Mouse (Mus musculus): ENCODE data around the gene Wdr31. TPM values are rescaled to one million over a fixed set of nuclear protein-coding genes. Genes with fewer than 3 reads are reported as not detected.

Wdr31 gene
- polyA plus RNA-seq (2015; fragmentation: Nextera tagmentation; extraction: Ambion mirVana) = 6.8 and 8.0 TPM in 2 replicates

DNA sequence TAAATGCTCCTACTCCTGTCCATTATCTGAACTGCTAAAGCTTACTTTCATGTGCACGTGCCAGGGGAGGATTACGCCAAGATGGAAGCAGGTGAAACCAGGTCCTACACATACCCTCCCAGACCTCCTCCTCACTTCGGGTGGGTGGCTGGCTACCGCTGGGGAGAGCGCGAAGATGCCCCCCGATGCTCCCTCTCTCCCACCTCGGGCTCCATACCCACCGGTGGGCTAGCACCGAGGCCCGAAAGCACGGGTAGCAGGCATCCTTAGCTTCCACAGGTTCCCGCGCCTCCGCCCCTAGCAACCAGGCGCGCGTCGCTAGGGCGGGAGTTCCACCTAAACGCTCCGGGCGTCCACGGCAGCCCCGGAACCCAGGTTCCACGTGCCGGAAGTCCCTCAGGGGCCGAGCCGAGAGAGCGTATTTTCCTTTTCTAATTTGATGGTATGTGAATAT lies at the start of gene Wdr31:
Wdr31 (minus strand) TSS at position 299 of the 454 bp plus-strand sequence.
- no peak within 1 kb of the TSS for H3K27ac ChIP-seq (ENCODE audit: low read length)

DNA sequence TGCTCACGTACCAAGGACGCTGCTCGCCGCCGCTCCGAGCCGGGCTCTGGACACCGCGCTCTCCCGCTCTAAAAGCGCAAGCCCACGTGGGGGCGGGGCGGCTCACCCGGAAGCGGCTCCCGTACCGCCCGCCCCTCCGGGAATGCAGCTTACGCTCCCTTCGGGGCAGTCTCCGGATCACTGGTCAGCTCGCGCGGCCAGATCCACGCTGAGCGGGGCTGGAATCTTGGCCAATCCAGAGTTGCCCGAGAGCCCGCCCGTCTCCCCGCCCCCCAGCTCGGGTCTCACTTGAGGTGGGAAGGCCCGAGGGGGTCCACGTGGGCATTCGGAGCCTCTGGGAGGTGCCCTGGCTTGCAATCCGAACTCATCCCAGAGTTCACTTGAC lies 49.1 kb upstream of the Wdr31 start, which contains the start of gene Alad:
Alad (minus strand) TSS at position 70 of the 385 bp plus-strand sequence.
- Histone ChIP-seq H3K9me3 (replicated peaks; ENCODE audit: control insufficient read depth, low read length) (no peaks in the 10 kb centered on the region), H3K4me1 (ENCODE audit: control insufficient read depth, insufficient read depth, low read length) (peaks cover 49% of the 10 kb centered on the region), H3K4me3 (replicated peaks; ENCODE audit: low read length) (peak within 1 kb of the TSS; percentile 80), H3K9ac (ENCODE audit: low read length) (peak within 1 kb of the TSS; percentile 88), H3K27me3 (ENCODE audit: control insufficient read depth, insufficient read depth, low read length) (no peaks in the 10 kb centered on the region), H3K27ac (ENCODE audit: low read length) (peak within 1 kb of the TSS; percentile 97), H3K4me2 (ENCODE audit: low read depth, low read length) (peak within 1 kb of the TSS; percentile 81), H3K36me3 (ENCODE audit: control insufficient read depth, insufficient read depth, low read length) (no peaks in the 10 kb centered on the region)
- WGBS = 0% methylated on average over 37 of the region's 37 CpGs
- ATAC-seq (ENCODE audit: insufficient read depth, low FRiP score) = peak; percentile 85

More for the DNA sequence above, at the start of gene Wdr31:
- Histone ChIP-seq H3K36me3 (ENCODE audit: control insufficient read depth, insufficient read depth, low read length) (no peaks in the 10 kb centered on the region), H3K9me3 (replicated peaks; ENCODE audit: control insufficient read depth, low read length) (no peaks in the 10 kb centered on the region), H3K27me3 (ENCODE audit: control insufficient read depth, insufficient read depth, low read length) (no peaks in the 10 kb centered on the region), H3K9ac (ENCODE audit: low read length) (peak within 1 kb of the TSS; percentile 70), H3K4me3 (replicated peaks; ENCODE audit: low read length) (peak within 1 kb of the TSS; percentile 75), H3K4me2 (ENCODE audit: low read depth, low read length) (peak within 1 kb of the TSS; percentile 78), H3K4me1 (ENCODE audit: control insufficient read depth, insufficient read depth, low read length) (0 out of 2 replicates have a peak, but pooled peaks cover 5% of the 10 kb centered on the region)
- peak; percentile 89 for ATAC-seq (ENCODE audit: insufficient read depth, low FRiP score)
- WGBS = under 1% methylated on average over 30 of the region's 30 CpGs

DNA sequence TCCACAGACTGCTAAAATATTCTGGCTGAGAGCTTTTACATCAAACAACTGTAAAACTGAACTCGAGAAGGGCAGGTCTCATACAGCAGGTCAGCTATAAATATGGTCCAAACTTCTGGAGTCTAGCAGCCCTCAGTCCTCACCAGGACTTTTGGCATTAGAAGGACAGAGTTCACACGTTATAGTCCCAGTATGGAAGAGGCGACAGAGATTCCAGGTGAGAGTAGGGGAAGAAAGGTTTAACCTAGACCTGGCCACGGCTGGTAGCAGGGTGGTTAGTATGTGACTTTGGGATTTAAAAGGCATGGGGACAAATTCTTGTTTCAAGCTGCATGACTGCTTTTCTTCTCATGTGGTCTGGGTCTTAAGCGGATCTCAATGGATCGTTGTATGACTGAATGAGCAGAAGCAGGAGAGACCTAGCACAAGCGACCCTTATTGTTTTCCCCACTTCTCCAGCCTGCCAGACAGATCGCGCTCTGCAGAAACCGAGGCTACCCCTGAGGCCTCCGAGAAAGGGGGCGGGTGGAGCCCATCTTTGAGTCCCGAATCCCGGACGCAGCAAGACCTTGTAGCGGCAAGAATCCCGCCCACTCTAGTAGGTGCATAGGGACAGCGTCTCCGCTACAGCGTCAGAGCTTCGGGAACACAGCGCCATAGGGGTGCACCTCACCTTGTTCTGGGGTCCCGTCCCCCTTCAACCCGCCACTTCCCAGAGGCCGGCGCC lies 48.6 kb upstream of the Wdr31 start:
- Histone ChIP-seq H3K4me1 (ENCODE audit: control insufficient read depth, insufficient read depth, low read length) (peaks cover 47% of the 10 kb centered on the region), H3K27ac (ENCODE audit: low read length) (peak overlapping the region; percentile 97), H3K9me3 (replicated peaks; ENCODE audit: control insufficient read depth, low read length) (no peaks in the 10 kb centered on the region), H3K27me3 (ENCODE audit: control insufficient read depth, insufficient read depth, low read length) (no peaks in the 10 kb centered on the region), H3K4me2 (ENCODE audit: low read depth, low read length) (peak overlapping the region; percentile 81), H3K4me3 (replicated peaks; ENCODE audit: low read length) (peak overlapping the region; percentile 80), H3K9ac (ENCODE audit: low read length) (peak overlapping the region; percentile 88), H3K36me3 (ENCODE audit: control insufficient read depth, insufficient read depth, low read length) (no peaks in the 10 kb centered on the region)
- peak; percentile 61 for ATAC-seq (ENCODE audit: insufficient read depth, low FRiP score)
- under 1% methylated on average over 26 of the region's 26 CpGs for WGBS

DNA sequence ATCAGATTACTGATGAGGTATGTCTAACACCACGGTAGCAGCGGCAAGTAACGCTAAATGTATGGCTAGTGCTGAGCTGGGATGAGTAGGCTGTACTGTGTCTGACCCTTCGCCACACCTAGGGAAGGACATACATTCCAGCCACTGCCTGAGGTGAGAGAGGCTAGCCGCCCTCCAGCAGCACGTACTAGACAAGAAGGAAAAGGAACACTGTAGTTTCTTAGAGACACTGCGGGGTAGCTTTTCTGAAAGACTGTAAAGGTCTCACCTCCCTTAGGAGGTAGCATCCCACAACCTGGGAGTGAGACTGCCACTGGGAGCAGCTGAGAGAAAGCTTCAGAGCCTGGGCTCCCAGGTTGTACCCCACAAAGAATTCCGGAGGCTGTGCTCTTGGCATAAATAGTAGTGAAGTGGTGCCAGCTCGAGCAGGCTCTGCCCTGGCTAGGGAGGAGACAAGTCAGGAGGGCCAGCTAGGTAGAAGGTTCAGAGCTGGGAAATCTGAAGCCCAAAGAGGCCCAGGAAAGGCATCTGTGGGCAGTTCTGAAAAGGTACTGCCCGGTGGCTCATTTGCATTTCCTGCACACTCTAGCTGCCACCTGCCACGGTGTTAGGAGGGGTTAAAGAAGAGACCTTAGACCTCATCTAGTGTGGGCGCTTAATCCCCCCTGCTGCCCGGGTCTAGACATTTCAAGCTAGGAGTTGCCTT lies 47.9 kb upstream of the Wdr31 start:
- Histone ChIP-seq H3K4me2 (ENCODE audit: low read depth, low read length) (peak overlapping the region; percentile 81), H3K9me3 (replicated peaks; ENCODE audit: control insufficient read depth, low read length) (no peaks in the 10 kb centered on the region), H3K36me3 (ENCODE audit: control insufficient read depth, insufficient read depth, low read length) (no peaks in the 10 kb centered on the region), H3K27me3 (ENCODE audit: control insufficient read depth, insufficient read depth, low read length) (no peaks in the 10 kb centered on the region), H3K9ac (ENCODE audit: low read length) (peak overlapping the region; percentile 88), H3K4me1 (ENCODE audit: control insufficient read depth, insufficient read depth, low read length) (peaks cover 42% of the 10 kb centered on the region), H3K4me3 (replicated peaks; ENCODE audit: low read length) (peak overlapping the region; percentile 80), H3K27ac (ENCODE audit: low read length) (peak overlapping the region; percentile 97)
- peak; percentile 34 for ATAC-seq (ENCODE audit: insufficient read depth, low FRiP score)
- 30% methylated on average over 13 of the region's 13 CpGs for WGBS

DNA sequence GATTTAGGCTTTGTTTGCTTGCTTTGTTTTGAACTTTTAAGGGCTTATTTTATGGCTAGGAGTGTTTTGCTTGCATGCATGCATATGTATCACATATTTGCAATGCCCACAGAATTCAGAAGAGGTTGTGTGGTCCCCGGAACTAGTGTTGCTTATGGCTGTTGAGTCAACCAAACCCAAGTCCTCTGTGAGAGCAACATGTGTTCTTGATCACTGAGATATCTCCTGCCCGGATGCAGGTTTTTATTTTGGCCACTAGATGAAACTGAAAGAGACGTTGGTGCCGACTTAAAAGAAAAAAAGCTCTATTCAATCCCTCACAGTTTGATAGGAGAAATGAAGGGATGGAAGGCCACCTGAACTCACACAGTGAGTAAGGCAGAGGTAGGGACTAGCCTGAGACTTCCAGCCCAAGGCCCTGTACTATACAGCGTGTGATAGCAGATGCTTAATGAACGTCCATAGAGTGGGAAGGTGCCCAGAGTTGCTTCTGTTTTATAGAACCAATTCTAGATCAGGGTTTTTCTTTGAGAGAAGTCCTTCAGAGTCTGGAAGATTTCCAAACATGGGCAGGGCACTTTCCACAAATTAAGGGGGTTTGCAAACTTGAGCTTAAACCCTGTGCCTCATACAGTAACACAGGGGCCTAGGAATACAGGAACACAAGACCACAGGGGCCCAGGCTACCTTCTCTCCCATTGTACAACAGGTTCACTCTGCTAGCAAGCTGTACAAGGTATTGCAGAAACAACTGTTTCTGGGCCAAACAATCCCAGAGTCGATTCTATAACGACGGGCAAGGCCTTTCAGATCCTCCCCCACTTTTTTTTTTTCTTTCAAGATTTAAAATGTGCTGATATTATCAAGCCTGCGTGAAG lies 47.1 kb upstream of the Wdr31 start:
- Histone ChIP-seq H3K27me3 (ENCODE audit: control insufficient read depth, insufficient read depth, low read length) (no peaks in the 10 kb centered on the region), H3K36me3 (ENCODE audit: control insufficient read depth, insufficient read depth, low read length) (no peaks in the 10 kb centered on the region), H3K4me2 (ENCODE audit: low read depth, low read length) (peak overlapping the region; percentile 81), H3K9me3 (replicated peaks; ENCODE audit: control insufficient read depth, low read length) (no peaks in the 10 kb centered on the region), H3K4me1 (ENCODE audit: control insufficient read depth, insufficient read depth, low read length) (peaks cover 42% of the 10 kb centered on the region), H3K27ac (ENCODE audit: low read length) (peak overlapping the region; percentile 97), H3K4me3 (replicated peaks; ENCODE audit: low read length) (peak overlapping the region; percentile 80), H3K9ac (ENCODE audit: low read length) (peak overlapping the region; percentile 54)
- no peak for ATAC-seq (ENCODE audit: insufficient read depth, low FRiP score)
- WGBS = 62% methylated on average over 10 of the region's 10 CpGs

DNA sequence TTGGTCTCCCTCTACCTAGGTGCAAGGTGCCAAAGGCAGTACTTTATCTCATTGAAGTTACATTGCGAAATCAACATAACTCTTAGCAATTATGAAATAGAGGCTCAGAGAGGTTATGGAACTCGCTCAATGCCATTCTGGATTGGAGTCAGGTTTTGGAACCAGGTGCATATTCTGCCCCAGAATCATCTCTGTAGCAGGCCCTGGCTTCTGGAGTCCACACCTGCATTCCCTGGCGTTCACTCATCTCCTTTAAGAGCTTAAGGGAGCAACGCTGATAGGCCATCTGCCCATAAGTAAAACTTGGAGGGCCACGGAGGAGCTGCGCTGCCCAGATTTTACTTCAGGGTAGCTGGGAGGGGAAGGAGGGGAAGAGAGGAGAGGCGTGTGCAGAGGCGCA lies 46.4 kb upstream of the Wdr31 start:
- Histone ChIP-seq H3K27ac (ENCODE audit: low read length) (peak overlapping the region; percentile 52), H3K9me3 (replicated peaks; ENCODE audit: control insufficient read depth, low read length) (no peaks in the 10 kb centered on the region), H3K9ac (ENCODE audit: low read length) (peak overlapping the region; percentile 54), H3K36me3 (ENCODE audit: control insufficient read depth, insufficient read depth, low read length) (peaks cover 6% of the 10 kb centered on the region), H3K4me2 (ENCODE audit: low read depth, low read length) (peak overlapping the region; percentile 81), H3K4me3 (replicated peaks; ENCODE audit: low read length) (no peak overlapping the region; the same call in 1 of the 2 replicates), H3K27me3 (ENCODE audit: control insufficient read depth, insufficient read depth, low read length) (no peaks in the 10 kb centered on the region), H3K4me1 (ENCODE audit: control insufficient read depth, insufficient read depth, low read length) (peaks cover 42% of the 10 kb centered on the region)
- 70% methylated on average over 8 of the region's 8 CpGs for WGBS
- ATAC-seq (ENCODE audit: insufficient read depth, low FRiP score) = no peak

DNA sequence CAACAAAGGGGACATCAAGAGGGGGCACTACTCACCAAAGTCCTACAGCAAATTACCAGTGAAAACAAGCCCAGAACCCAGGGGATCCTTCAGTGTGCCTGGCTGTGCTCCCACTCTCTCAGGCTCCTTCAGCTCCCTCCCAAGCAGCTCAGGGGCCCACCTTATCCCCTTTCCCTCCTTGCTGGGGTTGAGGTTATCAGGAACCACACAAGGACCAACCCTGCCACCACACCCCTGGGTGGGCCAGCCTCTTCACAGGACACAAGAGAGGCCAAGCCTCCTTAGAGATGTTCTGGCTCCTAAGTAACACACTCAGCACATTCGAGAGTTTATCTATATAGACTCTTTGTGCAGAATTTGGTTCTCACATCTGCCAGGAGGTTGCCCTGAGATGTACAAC lies 45.9 kb upstream of the Wdr31 start:
- 0 out of 2 replicates have a peak, but pooled peaks have one; percentile 31 for ATAC-seq (ENCODE audit: insufficient read depth, low FRiP score)

DNA sequence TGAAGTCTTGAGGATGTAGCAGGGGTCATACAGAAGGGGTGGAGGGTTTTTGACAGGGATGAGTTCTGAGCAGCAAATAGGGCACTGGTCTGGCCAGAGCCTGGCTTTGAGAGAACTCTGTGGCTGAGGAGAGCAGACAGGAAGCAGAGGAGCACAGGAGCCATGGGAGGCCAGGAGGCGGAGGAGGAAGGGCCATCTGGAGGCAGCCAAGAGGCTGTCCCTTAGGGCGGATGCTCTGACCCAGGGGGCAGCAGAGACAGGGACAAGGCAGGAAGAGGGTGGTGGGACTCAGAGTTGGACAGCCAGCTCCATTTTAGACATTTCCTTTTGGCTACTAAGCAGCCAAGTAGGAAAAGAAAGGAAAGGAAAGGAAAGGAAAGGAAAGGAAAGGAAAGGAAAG lies 45.4 kb upstream of the Wdr31 start:
- Histone ChIP-seq H3K9me3 (replicated peaks; ENCODE audit: control insufficient read depth, low read length) (no peaks in the 10 kb centered on the region), H3K4me1 (ENCODE audit: control insufficient read depth, insufficient read depth, low read length) (peaks cover 42% of the 10 kb centered on the region), H3K27ac (ENCODE audit: low read length) (peak overlapping the region; percentile 52), H3K27me3 (ENCODE audit: control insufficient read depth, insufficient read depth, low read length) (no peaks in the 10 kb centered on the region), H3K36me3 (ENCODE audit: control insufficient read depth, insufficient read depth, low read length) (peaks cover 12% of the 10 kb centered on the region), H3K9ac (ENCODE audit: low read length) (peak overlapping the region; percentile 56), H3K4me3 (replicated peaks; ENCODE audit: low read length) (peak overlapping the region; percentile 18), H3K4me2 (ENCODE audit: low read depth, low read length) (peak overlapping the region; percentile 81)
- WGBS = 49% methylated on average over 2 of the region's 2 CpGs
- no peak for ATAC-seq (ENCODE audit: insufficient read depth, low FRiP score)

More for the DNA sequence above, 45.9 kb upstream of the Wdr31 start:
- Histone ChIP-seq H3K9ac (ENCODE audit: low read length) (peak overlapping the region; percentile 63), H3K36me3 (ENCODE audit: control insufficient read depth, insufficient read depth, low read length) (peaks cover 9% of the 10 kb centered on the region), H3K9me3 (replicated peaks; ENCODE audit: control insufficient read depth, low read length) (no peaks in the 10 kb centered on the region), H3K27ac (ENCODE audit: low read length) (peak overlapping the region; percentile 52), H3K4me3 (replicated peaks; ENCODE audit: low read length) (peak overlapping the region; percentile 18), H3K4me1 (ENCODE audit: control insufficient read depth, insufficient read depth, low read length) (peaks cover 42% of the 10 kb centered on the region), H3K4me2 (ENCODE audit: low read depth, low read length) (peak overlapping the region; percentile 81), H3K27me3 (ENCODE audit: control insufficient read depth, insufficient read depth, low read length) (no peaks in the 10 kb centered on the region)
- WGBS = 50% methylated on average over 1 of the region's 1 CpGs
